22 mouse cellular contexts compared by ENCODE assay signal in genomic region chr7:131812116-131812515, GRCm38 (mm10).
DNase-seq lines count a peak whose midpoint lies in the region; ATAC-seq lines count a peak whose summit lies in the region.
"Had no signal": no experiment of that assay in that cellular context is flagged by ENCODE, and none has a peak within 500 bp of the region (broad histone marks: within the 10 kb centered on the region; RNA-seq: fewer than 3 reads in every experiment).

No protein-coding gene starts in this region.

- peak; percentile 62 for ATAC-seq in frontal cortex, adult (ENCODE audit: low TSS enrichment)
- ATAC-seq: activated CD4-positive, CD25-positive, alpha-beta regulatory T cell, adult 4 months; CD4-positive, CD25-positive, alpha-beta regulatory T cell, adult 4 months; forebrain, embryonic 13.5 days; forebrain, embryonic 15.5 days; forebrain, postnatal 0 days; Patski had no signal

- no peak for DNase-seq in frontal cortex, postnatal 14 days (ENCODE audit: low spot score in 2 of 2)
- peak; percentile 14 to 42 for DNase-seq in left cerebral cortex, postnatal 14 days (ENCODE audit: low spot score in 2 of 2)
- no peak for DNase-seq in left cerebral cortex, postnatal 10 days (ENCODE audit: extremely low spot score in 1 of 2, low spot score in 2 of 2)
- peak; percentile 25 for DNase-seq in brain, adult 2 months (ENCODE audit: low read depth, low spot score)
- no peak for DNase-seq in spleen, postnatal 36 days (ENCODE audit: low spot score in 2 of 2)
- DNase-seq: adrenal gland, adult 8-10 months; adrenal gland, postnatal 14 days; adrenal gland, postnatal 36 days; B cell, adult 2 months; cerebellum, adult 11 months; cerebellum, adult 18-20 months; cerebellum, adult 8-10 months; cerebellum, adult 9-11 months; cerebellum, postnatal 14 days; cerebellum, postnatal 36 days had no signal

- intact Hi-C loops in left cerebral cortex, postnatal 14 days (cut with DNase I) = no loop called here
- intact Hi-C loops in left cerebral cortex, postnatal 10 days (cut with DNase I) = no loop called here

Comparison
In these comparisons a context has a peak if more than half of its experiments do, and no peak if none do; other contexts are left out.
1. DNase-seq: peak in left cerebral cortex, postnatal 14 days (2 of 2) and brain, adult 2 months (single experiment); none in frontal cortex, postnatal 14 days (0 of 2), left cerebral cortex, postnatal 10 days (0 of 2) and spleen, postnatal 36 days (0 of 2).